Mouse (Mus musculus) cortical plate, adult 2 months (tissue): ENCODE measurements at regions not wholly inside any gene's neighbourhood (a gene's known extent, or its start where the extent isn't known, plus 50 kb on each side); places are given as distances from the start of the nearest gene placed in this dataset.

Experiments
- H3K27ac ChIP-seq: fragments of 200-500 bp; 2 replicates; pipeline ENCODE4 v1.5.1; 2012; ENCODE audit warnings: low read length, control low read depth, inconsistent platforms; ENCODE audit not compliant: insufficient read depth
- H3K4me1 ChIP-seq: fragments of 200-500 bp; 2 replicates; pipeline ENCODE4 v1.6.1; 2011; ENCODE audit warnings: low read length; ENCODE audit not compliant: control insufficient read depth, insufficient read depth
- H3K4me3 ChIP-seq: fragments of 200-500 bp; 2 replicates; pipeline ENCODE4 v1.5.1; 2011; ENCODE audit warnings: mild to moderate bottlenecking, low read length, control low read depth; ENCODE audit not compliant: insufficient read depth
- CTCF ChIP-seq: fragments of 200-500 bp; IDR thresholded peaks from 2 replicates; pipeline ENCODE4 v1.5.1; 2011; ENCODE audit warnings: mild to moderate bottlenecking, control low read depth, low read length; ENCODE audit not compliant: insufficient read depth; ENCODE audit errors: extremely low read depth
- POLR2A ChIP-seq: fragments of 200-500 bp; IDR thresholded peaks from 2 replicates; pipeline ENCODE4 v1.6.1; 2011; ENCODE audit warnings: mild to moderate bottlenecking, low read length, control low read depth; ENCODE audit not compliant: insufficient read depth; ENCODE audit errors: extremely low read depth

GRCm38 (mm10) chr13:6109018-6109657, 247.9 kb downstream of the Klf6 start:
- no peaks in the 10 kb centered on the region for H3K4me1 ChIP-seq
- TF ChIP-seq CTCF (no peak), POLR2A (no peak)
- H3K4me3 ChIP-seq, result no peak overlapping the region
- no peak overlapping the region for H3K27ac ChIP-seq

GRCm38 (mm10) chr13:6119703-6120102, 258.4 kb downstream of the Klf6 start:
- no peak overlapping the region for H3K27ac ChIP-seq
- H3K4me1 ChIP-seq, result no peaks in the 10 kb centered on the region
- no peak overlapping the region for H3K4me3 ChIP-seq
- TF ChIP-seq CTCF (no peak), POLR2A (no peak)

- no peak overlapping the region for H3K4me3 ChIP-seq
- H3K27ac ChIP-seq, result peak overlapping the region; percentile 83
- peaks cover 2% of the 10 kb centered on the region; the same call in 1 of the 2 replicates for H3K4me1 ChIP-seq
- TF ChIP-seq CTCF, result no peak
- no peak for TF ChIP-seq POLR2A
These were observed 266.0 kb downstream of the Klf6 start for GRCm38 (mm10) chr13:6127311-6127710.

GRCm38 (mm10) chr13:6128903-6129302, 267.6 kb downstream of the Klf6 start:
- no peak overlapping the region for H3K4me3 ChIP-seq
- peak overlapping the region; percentile 29; the same call in 1 of the 2 replicates for H3K27ac ChIP-seq
- no peak for TF ChIP-seq POLR2A
- no peak for TF ChIP-seq CTCF
- peaks cover 2% of the 10 kb centered on the region; the same call in 1 of the 2 replicates for H3K4me1 ChIP-seq

- H3K4me1 ChIP-seq, result peaks cover 2% of the 10 kb centered on the region; the same call in 1 of the 2 replicates
- no peak overlapping the region for H3K4me3 ChIP-seq
- no peak overlapping the region for H3K27ac ChIP-seq
- TF ChIP-seq CTCF (no peak), POLR2A (no peak)
These were observed 270.1 kb downstream of the Klf6 start for GRCm38 (mm10) chr13:6131363-6131762.

- TF ChIP-seq CTCF (no peak), POLR2A (no peak)
- Histone ChIP-seq H3K4me1 (no peaks in the 10 kb centered on the region), H3K4me3 (no peak overlapping the region), H3K27ac (no peak overlapping the region)
These were observed 275.9 kb downstream of the Klf6 start for GRCm38 (mm10) chr13:6137170-6137569.

GRCm38 (mm10) chr13:6142771-6143170, 281.5 kb downstream of the Klf6 start:
- Histone ChIP-seq H3K27ac (no peak overlapping the region), H3K4me3 (no peak overlapping the region), H3K4me1 (no peaks in the 10 kb centered on the region)
- TF ChIP-seq POLR2A (no peak), CTCF (no peak)

GRCm38 (mm10) chr13:6153657-6154056, 292.4 kb downstream of the Klf6 start:
- Histone ChIP-seq H3K27ac (no peak overlapping the region), H3K4me1 (peaks cover 4% of the 10 kb centered on the region; the same call in 1 of the 2 replicates), H3K4me3 (no peak overlapping the region)
- TF ChIP-seq CTCF, result no peak
- TF ChIP-seq POLR2A, result no peak

- H3K4me3 ChIP-seq, result no peak overlapping the region
- peak overlapping the region; percentile 90; the same call in 1 of the 2 replicates for H3K27ac ChIP-seq
- H3K4me1 ChIP-seq, result peaks cover 4% of the 10 kb centered on the region; the same call in 1 of the 2 replicates
- TF ChIP-seq CTCF, result no peak
- TF ChIP-seq POLR2A, result no peak
These were observed 294.9 kb downstream of the Klf6 start for GRCm38 (mm10) chr13:6156191-6156590.

GRCm38 (mm10) chr13:6157029-6157428, 295.7 kb downstream of the Klf6 start:
- H3K4me3 ChIP-seq, result no peak overlapping the region
- H3K27ac ChIP-seq, result no peak overlapping the region
- TF ChIP-seq POLR2A (no peak), CTCF (no peak)
- H3K4me1 ChIP-seq, result peaks cover 4% of the 10 kb centered on the region; the same call in 1 of the 2 replicates
